Mouse (Mus musculus) hindbrain, embryonic 10.5 days (tissue): ENCODE measurements around the gene Zfp189. TPM values are rescaled to one million over a fixed set of nuclear protein-coding genes. Genes with fewer than 3 reads are reported as not detected.
A peak's percentile ranks its signal among the peaks of the same experiment; 100 is the strongest.
"Not testable (repeated sequence)": the region's sequence is repeated elsewhere in the genome, so short reads cannot be mapped to it uniquely, and the experiment has no call there.

ENCODE experiments used
- DNase-seq: peaks from one replicate; pipeline ENCODE4 v3.0.0-alpha.2; 2017; ENCODE audit warnings: low spot score
- H3K27ac ChIP-seq: fragments of 300-500 bp; sonication (generic); 2 replicates; pipeline ENCODE4 v1.5.1; 2016; ENCODE audit warnings: mild to moderate bottlenecking, moderate library complexity
- H3K27me3 ChIP-seq: fragments of 300-500 bp; sonication (generic); 2 replicates; pipeline ENCODE4 v1.6.1; 2016; ENCODE audit warnings: mild to moderate bottlenecking; ENCODE audit not compliant: poor library complexity, insufficient read depth, severe bottlenecking
- H3K36me3 ChIP-seq: fragments of 300-500 bp; sonication (generic); 2 replicates; pipeline ENCODE4 v1.6.1; 2016; ENCODE audit warnings: mild to moderate bottlenecking, moderate library complexity
- H3K4me1 ChIP-seq: fragments of 300-500 bp; sonication (generic); replicated peaks from 2 replicates; pipeline ENCODE4 v1.6.1; 2016; ENCODE audit warnings: mild to moderate bottlenecking
- H3K4me3 ChIP-seq: fragments of 300-500 bp; sonication (generic); 2 replicates; pipeline ENCODE4 v1.5.1; 2016; ENCODE audit warnings: mild to moderate bottlenecking, moderate library complexity
- H3K9me3 ChIP-seq: fragments of 300-500 bp; sonication (generic); 2 replicates; pipeline ENCODE4 v1.6.1; 2016; ENCODE audit warnings: mild to moderate bottlenecking, moderate library complexity
- WGBS: fragments of 180-500 bp; shearing (Covaris S2); methylation state at CpG from one replicate; pipeline ENCODE4 v1.1.7; 2016; 5-methylcytosine and 5-hydroxymethylcytosine counted together
- polyA plus RNA-seq: library from polyadenylated mRNA; unstranded; fragments of >200 nt; fragmentation: Nextera tagmentation; extraction: Ambion mirVana; gene quantifications from 2 replicates; pipeline ENCODE4 v1.2.1, GENCODE M21; 2016

Zfp189 gene
- polyA plus RNA-seq, 1 experiment from 2014 or later, result 10.4 TPM

GRCm38 (mm10) chr4:49509183-49509582, 11.8 kb upstream of the Zfp189 start:
- Histone ChIP-seq H3K9me3 (no peaks in the 10 kb centered on the region), H3K4me1 (no peaks in the 10 kb centered on the region), H3K27ac (no peak overlapping the region), H3K36me3 (peaks cover 28% of the 10 kb centered on the region), H3K27me3 (no peaks in the 10 kb centered on the region), H3K4me3 (no peak overlapping the region)
- DNase-seq, result no peak
- WGBS, result 92% methylated on average over 2 of the region's 2 CpGs

- not testable (repeated sequence) for H3K4me3 ChIP-seq, H3K27ac ChIP-seq, H3K27me3 ChIP-seq, H3K9me3 ChIP-seq, DNase-seq, H3K4me1 ChIP-seq
- 92% methylated on average over 1 of the region's 1 CpGs for WGBS
- H3K36me3 ChIP-seq, result peaks cover 36% of the 10 kb centered on the region
Observed at GRCm38 (mm10) chr4:49510236-49510835, 10.6 kb upstream of the Zfp189 start.

- no peak for DNase-seq
- 80% methylated on average over 4 of the region's 4 CpGs for WGBS
- H3K9me3 ChIP-seq, result no peaks in the 10 kb centered on the region
- H3K36me3 ChIP-seq, result peaks cover 44% of the 10 kb centered on the region
- no peak overlapping the region for H3K4me3 ChIP-seq
- no peaks in the 10 kb centered on the region for H3K4me1 ChIP-seq
- no peak overlapping the region for H3K27ac ChIP-seq
- no peaks in the 10 kb centered on the region for H3K27me3 ChIP-seq
Observed at GRCm38 (mm10) chr4:49512636-49513035, 8.3 kb upstream of the Zfp189 start.

GRCm38 (mm10) chr4:49514441-49514840, 6.5 kb upstream of the Zfp189 start:
- peaks cover 9% of the 10 kb centered on the region for H3K4me1 ChIP-seq
- 96% methylated on average over 6 of the region's 6 CpGs for WGBS
- no peak overlapping the region for H3K4me3 ChIP-seq
- peaks cover 53% of the 10 kb centered on the region for H3K36me3 ChIP-seq
- H3K9me3 ChIP-seq, result no peaks in the 10 kb centered on the region
- H3K27me3 ChIP-seq, result no peaks in the 10 kb centered on the region
- DNase-seq, result no peak
- H3K27ac ChIP-seq, result no peak overlapping the region

- H3K4me1 ChIP-seq, result peaks cover 28% of the 10 kb centered on the region
- H3K27me3 ChIP-seq, result no peaks in the 10 kb centered on the region
- no peak for DNase-seq
- no peaks in the 10 kb centered on the region for H3K9me3 ChIP-seq
- H3K27ac ChIP-seq, result no peak overlapping the region
- WGBS, result 74% methylated on average over 5 of the region's 5 CpGs
- H3K36me3 ChIP-seq, result peaks cover 41% of the 10 kb centered on the region
- peak overlapping the region; percentile 74 for H3K4me3 ChIP-seq
Observed at GRCm38 (mm10) chr4:49519476-49519875, 1.5 kb upstream of the Zfp189 start.

GRCm38 (mm10) chr4:49521346-49521745, 370 bp downstream of the Zfp189 start:
- Histone ChIP-seq H3K36me3 (peaks cover 52% of the 10 kb centered on the region), H3K4me1 (peaks cover 28% of the 10 kb centered on the region), H3K9me3 (no peaks in the 10 kb centered on the region), H3K27ac (peak overlapping the region; percentile 91), H3K27me3 (no peaks in the 10 kb centered on the region), H3K4me3 (peak overlapping the region; percentile 74)
- DNase-seq, result no peak
- under 1% methylated on average over 17 of the region's 17 CpGs for WGBS

- 87% methylated on average over 9 of the region's 9 CpGs for WGBS
- Histone ChIP-seq H3K4me3 (peak overlapping the region; percentile 74; the same call in 1 of the 2 replicates), H3K36me3 (peaks cover 56% of the 10 kb centered on the region), H3K27ac (no peak overlapping the region), H3K4me1 (peaks cover 28% of the 10 kb centered on the region), H3K9me3 (no peaks in the 10 kb centered on the region), H3K27me3 (no peaks in the 10 kb centered on the region)
- DNase-seq, result no peak
Observed at GRCm38 (mm10) chr4:49522576-49522975, 1.6 kb downstream of the Zfp189 start.

- 88% methylated on average over 3 of the region's 3 CpGs for WGBS
- Histone ChIP-seq H3K27me3 (no peaks in the 10 kb centered on the region), H3K9me3 (peaks cover 8% of the 10 kb centered on the region)
Observed at GRCm38 (mm10) chr4:49535036-49535435, 14.1 kb downstream of the Zfp189 start.

GRCm38 (mm10) chr4:49535675-49536294, 14.8 kb downstream of the Zfp189 start:
- Histone ChIP-seq H3K27ac (no peak overlapping the region), H3K4me3 (no peak overlapping the region), H3K36me3 (peaks cover 22% of the 10 kb centered on the region), H3K9me3 (0 out of 2 replicates have a peak, but pooled peaks cover under 1% of the 10 kb centered on the region), H3K27me3 (no peaks in the 10 kb centered on the region), H3K4me1 (no peaks in the 10 kb centered on the region)
- 94% methylated on average over 4 of the region's 4 CpGs for WGBS
- DNase-seq, result no peak

More at GRCm38 (mm10) chr4:49535036-49535435, 14.1 kb downstream of the Zfp189 start:
- Histone ChIP-seq H3K4me1 (no peaks in the 10 kb centered on the region), H3K27ac (no peak overlapping the region), H3K4me3 (no peak overlapping the region), H3K36me3 (peaks cover 30% of the 10 kb centered on the region)
- no peak for DNase-seq

GRCm38 (mm10) chr4:49536671-49537070, 15.7 kb downstream of the Zfp189 start:
- Histone ChIP-seq H3K27ac (no peak overlapping the region), H3K9me3 (no peaks in the 10 kb centered on the region), H3K36me3 (peaks cover 15% of the 10 kb centered on the region), H3K27me3 (no peaks in the 10 kb centered on the region), H3K4me1 (no peaks in the 10 kb centered on the region), H3K4me3 (no peak overlapping the region)
- 84% methylated on average over 4 of the region's 4 CpGs for WGBS
- DNase-seq, result no peak

GRCm38 (mm10) chr4:49539665-49540064, 18.7 kb downstream of the Zfp189 start:
- Histone ChIP-seq H3K4me1 (no peaks in the 10 kb centered on the region), H3K27me3 (no peaks in the 10 kb centered on the region), H3K9me3 (no peaks in the 10 kb centered on the region), H3K4me3 (no peak overlapping the region), H3K36me3 (no peaks in the 10 kb centered on the region), H3K27ac (no peak overlapping the region)
- DNase-seq, result no peak
- WGBS, result 80% methylated on average over 6 of the region's 6 CpGs

GRCm38 (mm10) chr4:49540966-49541365, 20.0 kb downstream of the Zfp189 start:
- DNase-seq, result no peak
- Histone ChIP-seq H3K27me3 (no peaks in the 10 kb centered on the region), H3K4me3 (no peak overlapping the region), H3K9me3 (no peaks in the 10 kb centered on the region), H3K27ac (no peak overlapping the region), H3K4me1 (no peaks in the 10 kb centered on the region), H3K36me3 (no peaks in the 10 kb centered on the region)
- 75% methylated on average over 3 of the region's 3 CpGs for WGBS

GRCm38 (mm10) chr4:49546026-49546425, 25.1 kb downstream of the Zfp189 start:
- H3K27ac ChIP-seq, result no peak overlapping the region
- no peaks in the 10 kb centered on the region for H3K36me3 ChIP-seq
- H3K4me3 ChIP-seq, result no peak overlapping the region
- H3K27me3 ChIP-seq, result no peaks in the 10 kb centered on the region
- no peaks in the 10 kb centered on the region for H3K4me1 ChIP-seq
- DNase-seq, result no peak
- 93% methylated on average over 2 of the region's 2 CpGs for WGBS
- H3K9me3 ChIP-seq, result no peaks in the 10 kb centered on the region
